Mouse (Mus musculus) thymus, adult 2 months (tissue): Measurements from ENCODE around the gene Zbtb8os.
"Not testable (repeated sequence)": the region's sequence is repeated elsewhere in the genome, so short reads cannot be mapped to it uniquely, and the experiment has no call there.

Experiments
- CTCF ChIP-seq: fragments of 200-500 bp; IDR thresholded peaks from 2 replicates; pipeline ENCODE4 v1.5.1; 2012; ENCODE audit warnings: mild to moderate bottlenecking, control low read depth, low read length, moderate library complexity, borderline replicate concordance; ENCODE audit not compliant: control insufficient read depth, poor library complexity, insufficient read depth; ENCODE audit errors: extremely low read depth
- POLR2A ChIP-seq: fragments of 200-500 bp; IDR thresholded peaks from 2 replicates; pipeline ENCODE4 v1.6.1; 2012; ENCODE audit warnings: mild to moderate bottlenecking, low read length, control low read depth, moderate library complexity; ENCODE audit not compliant: control insufficient read depth, poor library complexity, insufficient read depth; ENCODE audit errors: extremely low read depth

- TF ChIP-seq CTCF, POLR2A: not testable (repeated sequence)
Measured at GRCm38 (mm10) chr4:129362238-129362637, 26.7 kb downstream of the Zbtb8os start.
